Mouse (Mus musculus): ENCODE data around the gene Hmox2. TPM values are rescaled to one million over a fixed set of nuclear protein-coding genes. Genes with fewer than 3 reads are reported as not detected.

The Hmox2 gene
- total RNA-seq, 2 experiments from 2014 or later = 31.5 to 35.3 TPM

- no peak for DNase-seq
- intact Hi-C loops (cut with DNase I) = no loop called here
Measured at GRCm38 (mm10) chr16:4777171-4777904, 51.2 kb downstream of the Hmox2 start.

- no peak for DNase-seq
- intact Hi-C loops (cut with DNase I) = no loop called here
Measured at GRCm38 (mm10) chr16:4777905-4778609, 51.9 kb downstream of the Hmox2 start.

GRCm38 (mm10) chr16:4778940-4779339, 52.8 kb downstream of the Hmox2 start:
- no peak for DNase-seq
- intact Hi-C loops (cut with DNase I) = no loop called here

GRCm38 (mm10) chr16:4781524-4782196, 55.5 kb downstream of the Hmox2 start:
- intact Hi-C loops (cut with DNase I) = no loop called here
- peak; percentile 61 to 62 for DNase-seq

- intact Hi-C loops (cut with DNase I) = no loop called here
Measured at GRCm38 (mm10) chr16:4782515-4782914, 56.4 kb downstream of the Hmox2 start.

GRCm38 (mm10) chr16:4785706-4786105, 59.5 kb downstream of the Hmox2 start:
- intact Hi-C loops (cut with DNase I) = loop anchor here (5.0 kb wide), 2 partner anchors 58 to 103 kb away; partner anchors contain the start of gene Hmox2
- DNase-seq = no peak

More at GRCm38 (mm10) chr16:4782515-4782914, 56.4 kb downstream of the Hmox2 start:
- no peak for DNase-seq

- intact Hi-C loops (cut with DNase I) = loop anchor here (5.0 kb wide), 2 partner anchors 61 to 106 kb away; partner anchors contain the start of gene Hmox2
Measured at GRCm38 (mm10) chr16:4788176-4788575, 62.0 kb downstream of the Hmox2 start.

GRCm38 (mm10) chr16:4789311-4789768, 63.2 kb downstream of the Hmox2 start:
- intact Hi-C loops (cut with DNase I) = loop anchor here (5.0 kb wide), 2 partner anchors 62 to 107 kb away; partner anchors contain the start of gene Hmox2
- peak; percentile 17 to 36 for DNase-seq

More at GRCm38 (mm10) chr16:4788176-4788575, 62.0 kb downstream of the Hmox2 start:
- no peak for DNase-seq

GRCm38 (mm10) chr16:4789810-4790559, 63.8 kb downstream of the Hmox2 start, which contains the start of gene Cdip1:
TSS of gene Cdip1 (minus strand) at chr16:4790292.
- intact Hi-C loops (cut with DNase I) = loop anchor here (2.0 to 5.0 kb wide), 3 partner anchors 25 to 108 kb away; partner anchors contain the start of gene Hmox2
- DNase-seq = peak; percentile 90 to 96

GRCm38 (mm10) chr16:4791332-4791731, 65.2 kb downstream of the Hmox2 start:
- intact Hi-C loops (cut with DNase I) = loop anchor here (2.0 kb wide), 1 partner anchor 27 kb away; no protein-coding TSS in a partner anchor
- no peak for DNase-seq

- intact Hi-C loops (cut with DNase I) = no loop called here
- no peak for DNase-seq
Measured at GRCm38 (mm10) chr16:4796631-4797030, 70.5 kb downstream of the Hmox2 start.

Other genes starting within 250 kb of the Hmox2 start
- gene Srl, start 184.5 kb upstream of the Hmox2 start, total RNA-seq (2021) = 1,000 to 10,000 TPM; 1,182 to 1,390 TPM
- 1 to 10 TPM; 2.6 to 4.1 TPM for gene Tfap4, start 166.5 kb upstream of the Hmox2 start, total RNA-seq (2021)
- gene Glis2, start 131.6 kb upstream of the Hmox2 start, total RNA-seq (2021) = 1 to 10 TPM; 5.9 to 7.0 TPM
- gene Pam16, start 101.4 kb upstream of the Hmox2 start, total RNA-seq (2021) = 10 to 100 TPM; 87.0 to 91.6 TPM
- 1 to 10 TPM; 3.8 to 4.0 TPM for gene Vasn, start 86.4 kb upstream of the Hmox2 start, total RNA-seq (2021)
- gene Dnaja3, start 86.4 kb upstream of the Hmox2 start, total RNA-seq (2021) = 10 to 100 TPM; 90.1 TPM
- gene Coro7, start 46.6 kb upstream of the Hmox2 start, total RNA-seq (2021) = 10 to 100 TPM; 13.1 to 15.2 TPM
- 1 to 10 TPM; 2.8 to 3.0 TPM for gene Nmral1, start 7.0 kb upstream of the Hmox2 start, total RNA-seq (2021)
- gene Cdip1, start 63.9 kb downstream of the Hmox2 start, total RNA-seq (2021) = 10 to 100 TPM; 63.2 to 80.0 TPM
- not detected for gene 4930562C15Rik, start 109.1 kb downstream of the Hmox2 start, total RNA-seq (2021)
- 10 to 100 TPM; 31.9 to 38.9 TPM for gene Ubald1, start 154.0 kb downstream of the Hmox2 start, total RNA-seq (2021)
- gene Mgrn1, start 159.9 kb downstream of the Hmox2 start, total RNA-seq (2021) = 10 to 100 TPM; 49.4 to 52.7 TPM
- 10 to 100 TPM; 12.4 to 12.8 TPM for gene Nudt16l1, start 212.4 kb downstream of the Hmox2 start, total RNA-seq (2021)
- 10 to 100 TPM; 12.5 to 13.2 TPM for gene Anks3, start 237.8 kb downstream of the Hmox2 start, total RNA-seq (2021)